Mouse (Mus musculus): ENCODE measurements around the gene Cherp. TPM values are rescaled to one million over a fixed set of nuclear protein-coding genes. Genes with fewer than 3 reads are reported as not detected.

Cherp gene
- polyA plus RNA-seq, 2 experiments, result 19.9 to 25.4 TPM

DNA sequence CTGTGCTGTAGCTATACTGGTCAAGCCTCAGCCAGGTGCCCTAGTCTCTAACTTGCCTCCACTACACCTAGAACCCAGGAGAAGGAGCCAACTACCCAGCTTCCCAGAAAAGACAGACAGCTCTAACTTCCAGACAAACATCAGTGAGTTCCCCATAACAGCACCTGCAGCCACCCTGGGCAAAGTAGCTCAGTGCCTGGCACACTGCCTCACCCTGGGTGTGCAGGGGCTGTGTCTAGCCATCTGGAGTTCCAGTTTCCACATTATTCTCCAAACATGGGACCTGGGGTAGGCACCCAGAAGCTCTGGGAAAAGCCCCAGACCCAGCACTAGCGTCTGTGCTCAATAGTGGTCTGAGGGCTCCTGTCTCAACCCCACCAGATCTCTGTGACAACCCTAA, 32.5 kb upstream of the Cherp start:
- DNase-seq (ENCODE audit: low read depth in 3 of 3, low spot score in 3 of 3), result no peak
- H3K9ac ChIP-seq (replicated peaks), result no peak overlapping the region
- no peaks in the 10 kb centered on the region for H3K27me3 ChIP-seq (ENCODE audit: control insufficient read depth, insufficient read depth, low read length)
- peaks cover 18 to 27% of the 10 kb centered on the region in 2 experiments for H3K4me1 ChIP-seq (replicated peaks; ENCODE audit: control insufficient read depth in 2 of 2, insufficient read depth in 2 of 2, low read length in 1 of 2)
- no peaks in the 10 kb centered on the region for H3K36me3 ChIP-seq (replicated peaks; ENCODE audit: control insufficient read depth, insufficient read depth, low read depth)
- ATAC-seq (ENCODE audit: insufficient read depth), result no peak
- no peaks in the 10 kb centered on the region for H3K9me3 ChIP-seq (ENCODE audit: control insufficient read depth, low read length)
- H3K27ac ChIP-seq, result no peak overlapping the region
- 69% methylated on average over 1 of the region's 1 CpGs for WGBS (ENCODE audit: insufficient replicate concordance)
- H3K4me3 ChIP-seq (ENCODE audit: insufficient read depth in 1 of 2, low read depth in 2 of 2, low read length in 2 of 2), result no peak overlapping the region
- H3K4me2 ChIP-seq (ENCODE audit: low read depth), result no peak overlapping the region
- no peak for TF ChIP-seq CTCF (IDR thresholded peaks at IDR 0.05; ENCODE audit: low read depth)
- no peak for TF ChIP-seq EP300 (IDR thresholded peaks at IDR 0.05; ENCODE audit: low read depth)

DNA sequence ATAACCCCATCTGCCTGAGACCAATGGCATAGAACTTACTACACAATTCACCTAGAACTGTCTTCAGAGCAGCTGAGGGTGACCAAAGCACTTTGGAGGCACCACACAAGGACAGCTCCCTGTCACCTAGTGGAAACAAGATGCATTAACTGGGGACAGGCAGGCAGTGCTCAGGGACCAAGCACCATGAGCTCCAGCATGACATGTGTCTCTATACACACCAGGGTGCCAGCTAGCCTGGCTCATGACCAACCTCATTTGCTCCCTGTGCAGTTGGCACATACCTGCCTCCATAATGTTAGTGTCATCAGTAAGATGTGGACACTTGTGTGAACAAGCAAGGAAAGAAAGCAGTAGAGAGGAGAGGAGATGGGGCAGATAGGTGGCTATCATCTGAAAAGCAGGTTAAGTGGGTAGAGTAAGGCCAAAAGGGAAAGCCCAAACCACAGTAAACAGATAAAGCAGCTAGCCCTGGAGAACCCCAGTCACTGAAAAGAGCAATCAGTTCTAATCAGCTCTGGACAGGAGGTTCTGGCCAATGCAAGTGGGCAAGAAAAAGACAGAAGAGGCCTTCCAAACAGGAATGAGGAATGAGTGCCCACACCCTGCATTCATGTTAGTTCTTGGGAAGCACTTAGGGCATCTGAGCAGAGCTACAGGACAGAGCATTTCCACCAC, 29.8 kb upstream of the Cherp start:
- Histone ChIP-seq H3K4me1 (replicated peaks; ENCODE audit: control insufficient read depth in 2 of 2, insufficient read depth in 2 of 2, low read length in 1 of 2) (peaks cover 18 to 27% of the 10 kb centered on the region in 2 experiments), H3K27ac (no peak overlapping the region), H3K4me2 (ENCODE audit: low read depth) (no peak overlapping the region; the same call in 1 of the 2 replicates), H3K4me3 (ENCODE audit: insufficient read depth in 1 of 2, low read depth in 2 of 2, low read length in 2 of 2) (no peak overlapping the region), H3K36me3 (replicated peaks; ENCODE audit: control insufficient read depth, insufficient read depth, low read depth) (no peaks in the 10 kb centered on the region; the same call in 1 of the 2 replicates), H3K27me3 (ENCODE audit: control insufficient read depth, insufficient read depth, low read length) (no peaks in the 10 kb centered on the region), H3K9me3 (ENCODE audit: control insufficient read depth, low read length) (no peaks in the 10 kb centered on the region), H3K9ac (replicated peaks) (peak overlapping the region; percentile 13; the same call in 1 of the 2 replicates)
- 0 out of 2 replicates have a peak, but pooled peaks have one; percentile 29 for ATAC-seq (ENCODE audit: insufficient read depth)
- peak; percentile 27; the same call in 1 of the 2 replicates for TF ChIP-seq CTCF (IDR thresholded peaks at IDR 0.05; ENCODE audit: low read depth)
- TF ChIP-seq EP300 (IDR thresholded peaks at IDR 0.05; ENCODE audit: low read depth), result no peak
- no peak for DNase-seq (ENCODE audit: low read depth in 3 of 3, low spot score in 3 of 3)

DNA sequence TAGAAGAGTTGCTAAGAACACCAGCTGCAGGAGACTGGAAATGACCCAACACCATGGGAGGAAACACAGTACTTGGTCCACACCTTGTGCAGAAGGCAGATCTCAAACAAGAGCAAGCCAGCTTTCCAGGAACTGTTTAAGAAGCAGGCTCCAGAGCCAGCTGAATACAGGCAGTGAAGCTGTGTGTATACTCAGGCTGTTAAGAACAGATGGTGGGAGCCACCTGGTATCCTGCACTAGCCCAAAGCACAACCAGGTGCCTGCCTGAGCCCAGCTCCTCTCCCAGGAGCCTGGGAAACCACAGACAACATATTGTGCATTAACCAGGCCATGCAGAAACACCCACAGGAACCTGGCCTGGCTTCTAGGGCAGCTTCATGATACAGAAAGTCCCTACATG, 29.1 kb upstream of the Cherp start:
- Histone ChIP-seq H3K4me3 (ENCODE audit: insufficient read depth in 1 of 2, low read depth in 2 of 2, low read length in 2 of 2) (no peak overlapping the region), H3K9me3 (ENCODE audit: control insufficient read depth, low read length) (no peaks in the 10 kb centered on the region), H3K27ac (no peak overlapping the region), H3K27me3 (ENCODE audit: control insufficient read depth, insufficient read depth, low read length) (no peaks in the 10 kb centered on the region), H3K9ac (replicated peaks) (no peak overlapping the region), H3K4me2 (ENCODE audit: low read depth) (no peak overlapping the region), H3K4me1 (replicated peaks; ENCODE audit: control insufficient read depth in 2 of 2, insufficient read depth in 2 of 2, low read length in 1 of 2) (peaks cover 18 to 27% of the 10 kb centered on the region in 2 experiments), H3K36me3 (replicated peaks; ENCODE audit: control insufficient read depth, insufficient read depth, low read depth) (no peaks in the 10 kb centered on the region; the same call in 1 of the 2 replicates)
- DNase-seq (ENCODE audit: low read depth in 3 of 3, low spot score in 3 of 3) (no peak), ATAC-seq (ENCODE audit: insufficient read depth) (no peak)
- TF ChIP-seq EP300 (IDR thresholded peaks at IDR 0.05; ENCODE audit: low read depth), result no peak
- TF ChIP-seq CTCF (IDR thresholded peaks at IDR 0.05; ENCODE audit: low read depth), result no peak

DNA sequence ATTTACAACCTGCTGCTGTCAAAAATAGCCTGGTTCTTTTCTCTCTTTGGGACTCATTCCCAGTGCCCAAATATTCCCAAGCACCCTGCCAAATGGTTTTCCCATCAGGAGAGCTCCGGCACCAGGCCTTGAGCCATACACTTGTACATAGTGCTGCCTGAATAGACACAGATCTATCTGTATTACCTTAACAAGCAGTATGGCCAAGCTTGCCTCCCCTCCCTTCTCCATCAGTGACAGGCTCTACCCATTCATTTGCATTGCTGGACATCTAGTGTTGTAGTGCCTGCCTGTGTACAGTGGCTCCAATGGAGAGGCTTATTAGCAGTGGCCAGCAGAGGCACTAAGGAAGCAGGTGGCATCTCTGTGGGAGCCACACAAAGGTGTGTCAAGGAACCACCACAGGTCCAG, 25.5 kb upstream of the Cherp start:
- Histone ChIP-seq H3K4me3 (ENCODE audit: insufficient read depth in 1 of 2, low read depth in 2 of 2, low read length in 2 of 2) (no peak overlapping the region), H3K4me2 (ENCODE audit: low read depth) (no peak overlapping the region), H3K9me3 (ENCODE audit: control insufficient read depth, low read length) (no peaks in the 10 kb centered on the region), H3K9ac (replicated peaks) (no peak overlapping the region), H3K36me3 (replicated peaks; ENCODE audit: control insufficient read depth, insufficient read depth, low read depth) (peaks cover 14% of the 10 kb centered on the region), H3K27me3 (ENCODE audit: control insufficient read depth, insufficient read depth, low read length) (no peaks in the 10 kb centered on the region), H3K4me1 (replicated peaks; ENCODE audit: control insufficient read depth in 2 of 2, insufficient read depth in 2 of 2, low read length in 1 of 2) (peaks cover 11 to 22% of the 10 kb centered on the region in 2 experiments), H3K27ac (no peak overlapping the region)
- ATAC-seq (ENCODE audit: insufficient read depth) (no peak), DNase-seq (ENCODE audit: low read depth in 3 of 3, low spot score in 3 of 3) (no peak)
- TF ChIP-seq CTCF (IDR thresholded peaks at IDR 0.05; ENCODE audit: low read depth), result no peak
- no peak for TF ChIP-seq EP300 (IDR thresholded peaks at IDR 0.05; ENCODE audit: low read depth)
- WGBS (ENCODE audit: insufficient replicate concordance), result 70% methylated on average over 1 of the region's 1 CpGs

DNA sequence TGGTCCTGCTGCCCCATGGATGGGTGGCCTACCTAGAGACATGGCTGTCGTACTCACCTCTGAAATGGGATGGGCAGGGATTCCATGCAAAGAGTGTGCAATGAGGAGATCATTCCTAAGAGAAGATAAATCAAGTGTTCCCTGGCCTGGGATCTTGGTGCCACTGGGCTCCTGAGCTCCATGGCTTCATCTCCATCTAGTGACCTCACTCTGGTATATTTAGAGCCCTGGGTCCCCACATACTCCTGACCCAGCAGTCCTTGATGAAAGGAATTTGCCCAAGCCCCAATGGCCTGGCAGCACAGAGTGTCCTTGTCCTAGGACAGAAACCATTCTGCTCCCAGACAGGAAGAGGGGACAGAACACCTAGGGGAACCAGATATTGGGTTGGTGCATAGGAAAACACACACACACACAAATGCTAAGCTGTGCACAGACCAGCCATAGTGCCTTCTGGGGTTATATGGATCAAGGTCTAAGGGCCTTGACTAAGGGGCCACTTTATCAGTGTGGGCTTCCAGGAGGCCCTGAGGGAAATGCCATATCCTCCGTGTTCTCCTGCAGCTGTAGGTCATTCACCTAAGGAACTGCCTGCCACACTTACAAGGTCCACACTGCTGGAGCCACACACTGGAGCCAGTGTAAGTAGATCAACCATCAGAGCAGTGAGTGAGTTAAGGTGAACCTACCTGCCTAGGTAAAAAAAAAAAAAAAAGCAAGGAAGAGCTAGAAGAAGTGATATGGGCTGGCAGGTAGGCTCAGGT, 24.7 kb upstream of the Cherp start:
- Histone ChIP-seq H3K9me3 (ENCODE audit: control insufficient read depth, low read length) (no peaks in the 10 kb centered on the region), H3K27ac (no peak overlapping the region), H3K4me3 (ENCODE audit: insufficient read depth in 1 of 2, low read depth in 2 of 2, low read length in 2 of 2) (no peak overlapping the region), H3K4me2 (ENCODE audit: low read depth) (no peak overlapping the region), H3K36me3 (replicated peaks; ENCODE audit: control insufficient read depth, insufficient read depth, low read depth) (peaks cover 15% of the 10 kb centered on the region), H3K4me1 (replicated peaks; ENCODE audit: control insufficient read depth in 2 of 2, insufficient read depth in 2 of 2, low read length in 1 of 2) (peaks cover 5 to 15% of the 10 kb centered on the region in 2 experiments), H3K27me3 (ENCODE audit: control insufficient read depth, insufficient read depth, low read length) (no peaks in the 10 kb centered on the region), H3K9ac (replicated peaks) (no peak overlapping the region)
- ATAC-seq (ENCODE audit: insufficient read depth), result no peak
- DNase-seq (ENCODE audit: low read depth in 3 of 3, low spot score in 3 of 3), result no peak
- 74% methylated on average over 2 of the region's 2 CpGs for WGBS (ENCODE audit: insufficient replicate concordance)
- no peak for TF ChIP-seq EP300 (IDR thresholded peaks at IDR 0.05; ENCODE audit: low read depth)
- TF ChIP-seq CTCF (IDR thresholded peaks at IDR 0.05; ENCODE audit: low read depth), result no peak
